Mouse (Mus musculus): ENCODE results near the gene Msh5.
"Not testable (repeated sequence)": the region's sequence is repeated elsewhere in the genome, so short reads cannot be mapped to it uniquely, and the experiment has no call there.

Msh5 gene

DNA sequence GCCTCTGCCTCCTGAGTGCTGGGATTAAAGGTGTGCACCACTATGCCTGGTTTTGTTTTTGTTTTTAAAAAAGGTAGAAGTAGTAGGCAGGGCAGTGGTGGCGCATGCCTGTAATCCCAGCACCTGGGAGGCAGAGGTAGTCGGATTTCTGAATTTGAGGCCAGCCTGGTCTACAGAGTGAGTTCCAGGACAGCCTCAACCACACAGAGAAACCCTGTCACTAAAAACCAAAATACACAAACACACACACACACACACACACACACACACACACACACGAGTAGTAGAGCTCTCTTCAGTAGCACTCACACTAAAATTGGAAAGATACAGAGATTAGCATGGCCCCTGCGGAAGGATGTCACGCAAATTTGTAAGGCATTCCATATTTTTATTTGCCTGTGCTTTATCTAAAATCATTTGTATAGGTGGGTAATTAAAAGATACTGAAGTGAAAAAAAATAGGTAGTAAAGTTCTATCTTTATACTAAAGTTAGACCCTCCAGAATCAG lies 2.4 kb upstream of the Msh5 start:
- no peak for DNase-seq (ENCODE audit: low spot score in 2 of 2)

DNA sequence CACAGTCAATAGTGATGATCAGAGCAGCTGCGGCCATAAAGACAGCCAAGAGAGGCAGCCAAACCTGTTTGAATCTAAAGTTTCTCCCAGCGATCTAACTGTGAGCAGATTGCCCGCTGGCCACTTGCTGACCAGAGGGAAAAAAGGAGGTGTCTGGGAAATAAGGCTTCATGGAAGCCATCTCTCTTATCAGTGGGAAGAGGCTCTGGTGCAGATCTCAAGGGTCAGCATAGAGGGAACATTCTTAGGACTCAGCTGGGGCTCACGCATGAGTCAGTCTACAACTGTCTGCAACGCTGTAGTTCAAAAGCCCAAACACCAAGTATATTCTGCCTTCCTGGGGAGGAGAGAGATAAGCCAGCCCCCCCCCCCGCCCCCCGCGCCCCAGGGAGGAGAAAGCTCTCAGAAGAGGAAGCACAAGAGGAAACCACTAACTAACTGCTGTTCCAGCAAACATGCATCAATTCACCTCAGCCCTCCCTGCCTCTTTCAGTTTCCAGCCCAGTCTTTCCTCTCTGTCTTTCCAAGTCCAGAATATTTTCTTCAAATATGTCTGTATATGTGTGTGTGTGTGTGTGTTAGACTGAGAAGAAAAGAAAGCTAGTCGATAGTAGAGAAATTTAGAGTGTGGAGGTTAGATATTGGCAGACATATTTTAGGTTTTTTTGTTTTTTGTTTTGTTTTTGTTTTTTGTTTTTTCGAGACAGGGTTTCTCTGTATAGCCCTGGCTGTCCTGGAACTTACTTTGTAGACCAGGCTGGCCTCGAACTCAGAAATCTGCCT lies 1.8 kb upstream of the Msh5 start:
- DNase-seq (ENCODE audit: low spot score in 2 of 2) = no peak

DNA sequence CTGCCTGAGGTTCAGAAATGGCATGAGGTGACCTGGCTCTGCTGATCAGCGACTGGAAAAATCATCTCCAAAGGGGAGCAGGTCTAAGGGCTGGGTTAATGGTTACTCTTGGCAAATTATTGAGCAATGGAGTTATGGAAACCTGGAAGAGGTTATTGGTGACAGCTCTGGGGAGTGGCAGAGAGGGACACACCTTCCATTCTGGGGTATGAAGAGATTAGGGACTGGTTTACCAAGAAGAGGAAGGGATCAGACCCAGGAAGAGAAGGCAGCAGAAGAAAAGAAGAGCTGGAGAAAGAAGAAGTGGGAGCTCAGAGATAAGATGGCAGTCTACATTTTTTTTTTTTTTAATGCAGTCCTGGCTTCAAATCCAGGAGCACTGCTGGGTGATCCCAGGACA lies 1.1 kb upstream of the Msh5 start:
- no peak for DNase-seq (ENCODE audit: low spot score in 2 of 2)

DNA sequence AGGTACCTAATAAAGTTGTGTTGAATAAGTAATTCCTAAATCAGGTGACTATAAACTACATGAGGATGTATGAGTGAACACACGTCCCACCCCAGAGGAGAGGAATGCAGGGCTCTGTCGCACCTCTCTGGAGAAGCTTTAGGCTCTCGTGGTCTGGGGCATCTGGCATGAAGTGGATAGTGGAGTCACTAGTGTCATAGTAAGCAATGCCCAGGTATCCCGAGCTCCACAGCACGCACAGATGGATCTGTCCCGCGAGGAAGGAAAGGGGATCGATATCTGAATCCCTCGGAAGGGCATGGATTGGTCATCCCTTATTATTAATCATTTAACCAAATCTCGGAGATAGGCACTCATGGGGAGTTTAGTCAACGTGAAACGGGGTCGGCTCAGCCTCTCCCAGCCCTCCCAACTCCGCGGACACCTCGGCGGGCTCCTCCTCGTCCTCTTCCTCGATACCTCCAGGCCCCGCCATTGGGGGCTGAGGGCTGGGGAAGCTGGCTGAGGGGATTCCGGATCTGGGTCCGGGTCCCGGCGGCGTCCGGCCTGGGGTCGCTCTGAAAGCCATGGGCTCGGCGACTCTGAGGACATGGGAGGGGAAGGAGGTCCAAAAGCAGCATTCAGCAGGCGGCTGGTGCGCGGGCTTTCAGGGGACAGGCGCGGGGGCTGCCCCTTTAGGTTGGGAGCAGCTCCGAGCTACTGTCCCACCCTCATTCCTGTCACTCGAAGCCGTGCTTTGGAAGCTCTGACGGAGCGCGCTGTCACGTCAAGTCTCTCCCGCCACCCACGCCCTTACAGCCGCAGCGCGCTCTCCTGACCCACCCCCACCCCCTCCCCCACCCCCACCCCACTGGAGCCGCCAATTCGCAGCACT lies 501 bp downstream of the Msh5 start:
- no peak for DNase-seq (ENCODE audit: low spot score in 2 of 2)

DNA sequence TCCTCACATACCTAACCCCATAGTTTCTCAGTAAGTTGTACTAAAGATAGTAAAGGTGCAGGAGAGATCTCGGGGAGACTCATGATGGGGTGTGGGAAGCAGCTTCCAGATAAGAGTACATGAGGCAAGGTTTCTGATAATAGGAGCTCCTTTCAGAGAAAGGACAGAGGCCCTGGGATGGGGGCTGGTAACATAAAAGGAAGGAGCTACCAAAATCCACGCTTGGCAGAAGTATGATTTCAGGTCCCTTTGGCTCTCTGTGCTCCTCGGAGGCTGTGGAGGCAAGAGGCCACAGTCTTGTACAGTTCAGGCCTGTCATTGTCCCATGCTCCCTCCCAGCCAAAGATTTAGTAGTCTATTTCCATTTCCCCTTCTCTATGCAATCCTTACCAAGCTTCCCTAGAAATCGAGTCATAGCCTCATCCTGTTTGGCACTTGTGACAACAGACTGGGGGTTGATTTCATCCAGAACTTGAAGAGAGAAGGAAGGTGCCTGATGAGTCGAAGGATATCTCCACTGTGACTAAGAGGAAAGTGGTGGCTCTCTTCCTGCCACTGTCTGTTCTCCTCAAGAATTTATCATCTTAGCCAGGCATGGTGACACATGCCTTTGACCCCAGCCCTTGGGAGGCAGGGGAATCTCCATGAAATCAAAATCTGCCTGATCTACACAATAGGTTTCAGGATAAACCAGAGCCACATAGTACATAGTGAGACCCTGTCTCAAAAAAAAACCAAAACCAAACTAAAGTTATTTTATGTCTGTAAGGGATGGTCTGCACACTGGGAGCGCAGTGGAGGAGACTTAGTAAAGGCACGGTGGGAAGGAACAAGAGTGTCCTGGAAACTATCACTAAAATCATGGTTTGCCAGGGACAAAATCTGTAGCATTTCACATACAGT lies 1.4 kb downstream of the Msh5 start:
- no peak for DNase-seq (ENCODE audit: low spot score in 2 of 2)

GRCm38 (mm10) chr17:35043794-35044193 lies 2.8 kb downstream of the Msh5 start:
- DNase-seq (ENCODE audit: low spot score in 2 of 2) = no peak

DNA sequence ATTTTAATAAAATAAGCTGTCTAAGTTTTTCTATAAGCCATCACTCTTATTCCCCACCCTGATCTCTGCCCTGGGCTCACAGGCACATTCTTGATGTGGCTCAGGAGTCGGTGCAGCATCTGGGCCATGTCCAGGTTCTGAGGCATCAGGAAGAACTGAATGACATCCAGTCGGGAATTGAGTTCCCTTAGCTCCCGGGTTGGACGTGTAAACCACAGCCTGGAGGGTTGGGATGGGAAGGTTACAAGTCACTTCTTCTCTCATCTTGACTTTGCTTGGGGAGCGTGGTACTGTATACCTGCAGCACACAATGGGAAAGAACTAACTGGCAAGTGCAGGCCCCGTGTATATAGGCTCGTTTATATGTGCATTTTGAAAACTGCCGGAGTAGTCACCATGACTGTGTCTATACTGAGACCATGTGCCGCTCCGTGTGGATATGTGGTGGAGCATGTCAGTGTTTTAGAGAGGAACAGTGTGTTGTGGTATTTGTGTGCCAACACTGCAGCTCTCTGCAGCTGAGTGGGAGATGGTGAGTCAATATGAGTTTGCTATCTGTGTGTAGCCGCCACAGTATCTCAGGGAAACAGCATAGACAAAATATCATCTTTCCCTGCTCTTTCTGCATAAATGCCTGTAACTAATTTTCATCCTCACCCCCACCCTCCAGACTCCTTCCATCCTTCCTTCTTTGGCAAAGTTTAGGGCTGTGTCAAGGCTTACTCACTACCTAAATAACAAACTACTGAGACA lies 7.2 kb downstream of the Msh5 start:
- no peak for DNase-seq (ENCODE audit: low spot score in 2 of 2)

DNA sequence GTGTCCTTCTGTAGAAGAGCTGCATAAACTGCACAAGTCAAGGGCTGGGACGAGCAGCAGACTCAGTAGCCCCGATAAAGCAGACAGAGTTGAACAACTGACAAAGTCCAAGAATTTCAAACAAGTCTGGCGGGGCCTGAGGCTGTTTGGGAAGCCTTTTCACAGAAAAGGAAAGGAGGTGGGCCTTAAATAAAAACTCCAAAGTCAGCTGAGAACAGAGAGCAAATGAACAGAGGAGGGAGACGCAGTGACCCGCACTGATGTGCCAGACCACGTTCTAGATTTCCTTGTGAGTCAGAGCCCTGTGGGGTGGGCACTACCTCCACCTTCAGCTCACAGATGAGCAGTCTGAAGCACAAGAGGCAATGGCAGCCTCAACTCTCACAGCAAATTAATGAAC lies 11.6 kb downstream of the Msh5 start:
- DNase-seq (ENCODE audit: low spot score in 2 of 2) = no peak

GRCm38 (mm10) chr17:35033703-35034102 lies 12.8 kb downstream of the Msh5 start:
- not testable (repeated sequence) for DNase-seq (ENCODE audit: low spot score in 2 of 2)

DNA sequence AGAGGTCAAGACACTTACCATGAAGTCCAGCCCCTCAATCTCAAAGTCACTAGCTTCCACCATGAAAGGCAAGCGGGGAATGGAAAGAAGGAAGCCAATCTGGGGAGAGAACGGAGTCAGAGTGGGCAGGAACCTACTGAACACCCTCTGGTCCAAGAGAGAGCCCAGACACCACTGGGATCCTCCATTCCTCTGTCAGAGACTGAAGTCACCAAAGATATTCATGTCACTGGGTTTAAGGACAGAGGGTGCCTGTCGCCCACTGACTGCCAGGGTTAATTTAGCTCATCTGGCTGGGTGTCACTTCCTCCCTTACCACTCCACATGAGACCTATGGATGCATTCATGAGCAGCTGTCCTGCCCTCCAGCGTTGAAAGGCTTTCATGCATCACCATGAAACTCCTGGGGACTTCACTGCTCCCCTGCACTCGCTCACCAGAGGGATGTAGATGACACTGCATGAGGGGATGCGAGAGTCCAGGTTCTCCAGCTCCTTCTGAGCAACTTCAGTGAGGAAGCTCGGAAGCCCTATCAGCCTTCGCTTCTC lies 14.1 kb downstream of the Msh5 start:
- DNase-seq (ENCODE audit: low spot score in 2 of 2) = no peak

- no peak for DNase-seq (ENCODE audit: low spot score in 2 of 2)
These were observed 14.7 kb downstream of the Msh5 start for GRCm38 (mm10) chr17:35031880-35032279.

GRCm38 (mm10) chr17:35031272-35031671 lies 15.3 kb downstream of the Msh5 start:
- no peak for DNase-seq (ENCODE audit: low spot score in 2 of 2)

- DNase-seq (ENCODE audit: low spot score in 2 of 2) = peak; percentile 55 to 67
These were observed 16.6 kb downstream of the Msh5 start for GRCm38 (mm10) chr17:35029691-35030532.

GRCm38 (mm10) chr17:35028315-35028714 lies 18.2 kb downstream of the Msh5 start:
- DNase-seq (ENCODE audit: low spot score in 2 of 2) = no peak

DNA sequence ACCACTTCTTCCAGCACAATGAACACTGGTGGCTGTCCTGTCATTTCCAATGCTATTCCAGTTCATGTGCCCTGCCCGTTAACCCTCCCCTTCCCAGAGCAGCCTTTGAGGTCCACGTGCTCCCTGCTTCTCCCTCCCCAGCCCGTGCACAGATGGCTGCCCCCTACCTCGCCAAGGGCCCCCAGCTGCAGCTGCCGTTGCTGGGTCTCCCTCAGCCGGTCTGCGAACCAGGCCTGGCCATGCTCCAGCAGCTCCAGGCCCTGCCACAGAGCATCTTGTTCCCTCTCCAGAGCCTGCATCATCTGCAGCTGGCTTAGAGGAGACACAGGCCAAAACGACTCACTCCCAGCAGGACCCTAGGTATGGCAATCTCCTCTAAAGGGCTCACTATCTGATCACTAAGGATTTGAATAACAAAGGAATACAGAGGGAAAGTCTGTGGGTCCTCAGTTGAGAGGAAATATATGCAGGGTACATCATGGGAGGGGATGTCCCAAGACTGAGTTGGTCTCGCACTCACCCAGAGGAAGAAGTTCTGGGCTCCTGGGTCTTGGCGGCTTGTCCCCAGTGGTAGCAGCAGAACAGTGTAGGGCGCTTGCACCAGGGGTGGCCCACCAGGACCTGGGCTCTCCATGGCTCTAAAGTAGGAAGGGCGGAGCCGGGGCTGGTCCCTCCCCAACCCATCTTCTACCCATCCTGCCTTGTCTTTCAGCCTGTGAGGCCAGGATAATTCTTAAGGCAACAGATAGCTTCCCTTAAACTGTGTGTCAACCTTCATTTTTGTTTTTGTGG lies 19.1 kb downstream of the Msh5 start, which contains the start of gene Sapcd1:
Gene Sapcd1 (minus strand): TSS at position 740 of the 792 bp plus-strand sequence.
- DNase-seq (ENCODE audit: low spot score in 2 of 2) = no peak

DNA sequence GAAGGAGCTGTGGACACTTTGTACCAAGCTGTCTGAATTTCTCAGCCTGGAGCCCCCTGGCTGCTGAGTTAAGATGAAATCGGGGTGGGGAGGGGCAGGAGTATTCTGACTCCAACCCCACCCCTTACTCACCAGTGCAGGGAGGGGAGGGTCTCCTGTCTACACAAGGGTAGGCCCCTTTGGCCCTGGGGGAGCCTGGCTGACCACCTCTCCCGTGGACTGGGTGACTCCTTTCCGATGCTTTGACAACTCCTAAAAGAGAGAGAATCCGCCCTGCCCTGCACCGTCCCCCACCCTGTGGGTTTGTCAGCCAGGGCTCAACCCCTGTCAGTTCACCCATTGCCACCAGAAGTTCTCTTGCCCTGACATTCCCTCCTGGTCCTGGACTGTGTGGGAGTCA lies 20.3 kb downstream of the Msh5 start:
- no peak for DNase-seq (ENCODE audit: low spot score in 2 of 2)

- no peak for DNase-seq (ENCODE audit: low spot score in 2 of 2)
These were observed 21.7 kb downstream of the Msh5 start for GRCm38 (mm10) chr17:35024691-35025488.

GRCm38 (mm10) chr17:35024261-35024660 lies 22.3 kb downstream of the Msh5 start:
- DNase-seq (ENCODE audit: low spot score in 2 of 2) = no peak

All from natural killer cell, adult 2 months (primary cell).